Mouse (Mus musculus): ENCODE results near the gene Ifi211. TPM values are rescaled to one million over a fixed set of nuclear protein-coding genes. Genes with fewer than 3 reads are reported as not detected.
"Not testable (repeated sequence)": the region's sequence is repeated elsewhere in the genome, so short reads cannot be mapped to it uniquely, and the experiment has no call there.

The Ifi211 gene
- polyA plus RNA-seq, 2 experiments: 1.2 to 1.6 TPM

- not testable (repeated sequence) for H3K4me2 ChIP-seq (ENCODE audit: low read depth); H3K27me3 ChIP-seq (ENCODE audit: control insufficient read depth, insufficient read depth, low read length); ATAC-seq (ENCODE audit: insufficient read depth)
Measured at GRCm38 (mm10) chr1:173880004-173880666, 32.7 kb downstream of the Ifi211 start.

DNA sequence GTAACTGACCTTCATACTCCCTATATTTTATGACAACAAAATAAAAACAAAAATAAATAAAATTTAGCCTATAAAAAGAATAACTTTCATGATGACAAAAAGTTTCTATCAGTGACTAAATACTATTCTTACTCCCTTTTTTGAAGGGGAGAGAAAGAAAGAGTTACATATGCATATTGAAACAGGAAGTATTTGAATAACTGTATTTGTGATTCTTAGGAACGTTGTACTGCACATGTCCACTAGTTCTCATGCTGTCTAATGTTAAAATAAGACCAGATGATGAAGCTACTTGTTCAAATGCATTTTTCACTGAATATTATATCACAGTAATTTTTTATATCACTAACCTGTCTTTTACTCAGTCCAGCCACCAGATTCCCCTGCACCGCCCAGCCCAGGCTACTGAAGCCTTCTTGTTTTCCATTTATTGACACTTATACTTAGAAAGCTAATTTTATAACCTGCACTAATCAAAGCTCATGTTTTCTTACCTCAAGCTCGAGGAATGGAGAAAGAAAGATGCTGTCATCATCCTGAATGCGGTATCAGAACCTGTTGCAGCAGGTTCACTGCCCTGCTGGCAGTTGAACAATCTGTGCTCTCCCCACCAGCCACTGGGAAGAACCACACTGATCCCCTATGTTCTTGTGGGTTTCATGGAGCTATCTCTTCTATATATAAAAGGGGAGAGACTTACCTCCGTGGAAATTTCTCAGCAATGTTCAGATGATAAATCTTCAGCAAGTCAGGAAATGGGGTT lies 33.4 kb downstream of the Ifi211 start:
- not testable (repeated sequence) for H3K4me3 ChIP-seq (ENCODE audit: insufficient read depth in 1 of 2, low read depth in 2 of 2, low read length in 2 of 2); ATAC-seq (ENCODE audit: insufficient read depth); H3K4me1 ChIP-seq (replicated peaks; ENCODE audit: control insufficient read depth in 2 of 2, insufficient read depth in 2 of 2, low read length in 1 of 2); H3K4me2 ChIP-seq (ENCODE audit: low read depth); H3K27ac ChIP-seq; H3K9me3 ChIP-seq (ENCODE audit: control insufficient read depth, low read length); H3K27me3 ChIP-seq (ENCODE audit: control insufficient read depth, insufficient read depth, low read length); H3K36me3 ChIP-seq (replicated peaks; ENCODE audit: control insufficient read depth, insufficient read depth, low read depth); H3K9ac ChIP-seq (replicated peaks); DNase-seq (ENCODE audit: low read depth in 3 of 3, low spot score in 3 of 3)
- 46% methylated on average over 5 of the region's 5 CpGs for WGBS (ENCODE audit: insufficient replicate concordance)

More at GRCm38 (mm10) chr1:173880004-173880666, 32.7 kb downstream of the Ifi211 start:
- not testable (repeated sequence) for DNase-seq (ENCODE audit: low read depth in 3 of 3, low spot score in 3 of 3); H3K9ac ChIP-seq (replicated peaks); H3K4me3 ChIP-seq (ENCODE audit: insufficient read depth in 1 of 2, low read depth in 2 of 2, low read length in 2 of 2); H3K9me3 ChIP-seq (ENCODE audit: control insufficient read depth, low read length); H3K4me1 ChIP-seq (replicated peaks; ENCODE audit: control insufficient read depth in 2 of 2, insufficient read depth in 2 of 2, low read length in 1 of 2); H3K36me3 ChIP-seq (replicated peaks; ENCODE audit: control insufficient read depth, insufficient read depth, low read depth); H3K27ac ChIP-seq
- WGBS (ENCODE audit: insufficient replicate concordance): 60% methylated on average over 3 of the region's 3 CpGs

DNA sequence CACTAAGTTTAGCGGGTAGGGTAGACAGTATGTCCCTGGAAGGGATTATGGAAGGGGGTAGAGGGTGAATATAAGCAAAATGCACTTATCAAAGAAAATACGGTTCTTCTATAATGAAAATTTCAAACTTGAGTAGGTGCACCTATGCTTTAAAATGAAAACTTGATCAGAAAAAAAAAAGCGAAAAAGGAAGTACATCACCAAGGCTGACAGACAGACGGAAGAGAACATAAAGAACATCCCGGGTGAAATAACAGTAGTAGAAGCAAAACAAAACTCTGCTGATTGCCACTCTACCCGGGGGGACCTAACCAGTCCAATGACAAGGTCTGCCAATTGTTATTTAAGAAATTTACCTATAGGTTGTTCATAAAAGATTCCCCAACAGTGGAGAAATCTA lies 34.6 kb downstream of the Ifi211 start:
- H3K9me3 ChIP-seq (ENCODE audit: control insufficient read depth, low read length); H3K4me2 ChIP-seq (ENCODE audit: low read depth); H3K4me3 ChIP-seq (ENCODE audit: insufficient read depth in 1 of 2, low read depth in 2 of 2, low read length in 2 of 2); H3K27ac ChIP-seq; ATAC-seq (ENCODE audit: insufficient read depth); H3K4me1 ChIP-seq (replicated peaks; ENCODE audit: control insufficient read depth in 2 of 2, insufficient read depth in 2 of 2, low read length in 1 of 2); DNase-seq (ENCODE audit: low read depth in 3 of 3, low spot score in 3 of 3); H3K9ac ChIP-seq (replicated peaks); H3K27me3 ChIP-seq (ENCODE audit: control insufficient read depth, insufficient read depth, low read length); H3K36me3 ChIP-seq (replicated peaks; ENCODE audit: control insufficient read depth, insufficient read depth, low read depth): not testable (repeated sequence)
- 53% methylated on average over 6 of the region's 6 CpGs for WGBS (ENCODE audit: insufficient replicate concordance)

GRCm38 (mm10) chr1:173877125-173877524 lies 35.7 kb downstream of the Ifi211 start:
- H3K27me3 ChIP-seq (ENCODE audit: control insufficient read depth, insufficient read depth, low read length); H3K9me3 ChIP-seq (ENCODE audit: control insufficient read depth, low read length); ATAC-seq (ENCODE audit: insufficient read depth); H3K27ac ChIP-seq; H3K4me3 ChIP-seq (ENCODE audit: insufficient read depth in 1 of 2, low read depth in 2 of 2, low read length in 2 of 2); H3K9ac ChIP-seq (replicated peaks); H3K36me3 ChIP-seq (replicated peaks; ENCODE audit: control insufficient read depth, insufficient read depth, low read depth); H3K4me2 ChIP-seq (ENCODE audit: low read depth); DNase-seq (ENCODE audit: low read depth in 3 of 3, low spot score in 3 of 3); H3K4me1 ChIP-seq (replicated peaks; ENCODE audit: control insufficient read depth in 2 of 2, insufficient read depth in 2 of 2, low read length in 1 of 2): not testable (repeated sequence)
- 59% methylated on average over 1 of the region's 1 CpGs for WGBS (ENCODE audit: insufficient replicate concordance)

DNA sequence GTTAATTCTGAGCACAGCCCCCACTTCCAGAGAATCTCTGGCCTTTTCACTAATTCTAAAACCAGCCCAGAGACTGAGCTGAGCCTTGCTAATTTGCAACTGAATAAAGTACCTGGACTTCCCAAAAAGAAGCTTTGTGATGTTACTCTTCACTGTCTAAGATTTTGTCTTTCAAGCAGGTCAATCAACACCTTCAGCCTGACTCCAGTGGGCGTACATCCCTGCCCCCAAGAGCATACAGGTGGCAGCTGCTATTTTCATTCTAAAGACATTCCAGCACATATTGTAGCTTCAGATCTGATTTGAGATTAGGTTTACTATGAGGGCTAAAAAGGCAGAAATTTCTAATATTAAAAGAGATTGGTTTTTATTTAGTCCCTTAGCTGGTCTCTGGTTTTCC lies 44.3 kb downstream of the Ifi211 start:
- not testable (repeated sequence) for DNase-seq (ENCODE audit: low read depth in 3 of 3, low spot score in 3 of 3); H3K27me3 ChIP-seq (ENCODE audit: control insufficient read depth, insufficient read depth, low read length); H3K36me3 ChIP-seq (replicated peaks; ENCODE audit: control insufficient read depth, insufficient read depth, low read depth); ATAC-seq (ENCODE audit: insufficient read depth); H3K4me1 ChIP-seq (replicated peaks; ENCODE audit: control insufficient read depth in 2 of 2, insufficient read depth in 2 of 2, low read length in 1 of 2); H3K4me2 ChIP-seq (ENCODE audit: low read depth); H3K4me3 ChIP-seq (ENCODE audit: insufficient read depth in 1 of 2, low read depth in 2 of 2, low read length in 2 of 2); H3K9ac ChIP-seq (replicated peaks); H3K27ac ChIP-seq; H3K9me3 ChIP-seq (ENCODE audit: control insufficient read depth, low read length)
- WGBS (ENCODE audit: insufficient replicate concordance): 65% methylated on average over 1 of the region's 1 CpGs
